Mouse (Mus musculus) telencephalon, adult 2 months (tissue): ENCODE results near the gene Chchd10.
"Not testable (repeated sequence)": the region's sequence is repeated elsewhere in the genome, so short reads cannot be mapped to it uniquely, and the experiment has no call there.

Experiments used
- DNase-seq: peaks from one replicate; pipeline ENCODE4 v3.0.0-alpha.2; 2011; ENCODE audit warnings: low read depth, low spot score

The Chchd10 gene

GRCm38 (mm10) chr10:75932891-75933290 lies at the start of gene Chchd10:
TSS of gene Chchd10 (plus strand) at chr10:75933130.
- no peak for DNase-seq

- DNase-seq = peak; percentile 76
Measured at GRCm38 (mm10) chr10:75883232-75883552, 49.7 kb upstream of the Chchd10 start.

- DNase-seq = no peak
Measured at GRCm38 (mm10) chr10:75884742-75885141, 48.2 kb upstream of the Chchd10 start.

DNA sequence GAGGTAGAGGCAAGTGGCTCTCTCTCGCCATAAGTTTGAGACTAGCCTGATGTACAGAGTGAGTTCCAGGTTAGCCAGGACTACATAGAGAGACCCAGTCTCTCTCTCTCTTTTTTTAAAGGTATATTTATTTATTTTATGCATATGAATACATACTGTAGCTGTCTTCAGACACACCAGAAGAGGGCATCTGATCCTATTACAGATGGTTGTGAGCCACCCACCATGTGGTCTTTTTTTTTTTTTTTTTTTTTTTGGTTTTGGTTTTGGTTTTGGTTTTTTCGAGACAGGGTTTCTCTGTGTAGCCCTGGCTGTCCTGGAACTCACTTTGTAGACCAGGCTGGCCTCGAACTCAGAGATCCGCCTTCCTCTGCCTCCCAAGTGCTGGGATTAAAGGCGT lies 45.4 kb upstream of the Chchd10 start:
- not testable (repeated sequence) for DNase-seq

GRCm38 (mm10) chr10:75889406-75890153 lies 43.4 kb upstream of the Chchd10 start:
- DNase-seq = no peak

- DNase-seq = peak; percentile 97
Measured at GRCm38 (mm10) chr10:75893089-75893750, 39.7 kb upstream of the Chchd10 start, which contains the start of gene Derl3. TSS of gene Derl3 (plus strand) at chr10:75893413.

GRCm38 (mm10) chr10:75894601-75895000 lies 38.3 kb upstream of the Chchd10 start:
- DNase-seq = no peak

DNA sequence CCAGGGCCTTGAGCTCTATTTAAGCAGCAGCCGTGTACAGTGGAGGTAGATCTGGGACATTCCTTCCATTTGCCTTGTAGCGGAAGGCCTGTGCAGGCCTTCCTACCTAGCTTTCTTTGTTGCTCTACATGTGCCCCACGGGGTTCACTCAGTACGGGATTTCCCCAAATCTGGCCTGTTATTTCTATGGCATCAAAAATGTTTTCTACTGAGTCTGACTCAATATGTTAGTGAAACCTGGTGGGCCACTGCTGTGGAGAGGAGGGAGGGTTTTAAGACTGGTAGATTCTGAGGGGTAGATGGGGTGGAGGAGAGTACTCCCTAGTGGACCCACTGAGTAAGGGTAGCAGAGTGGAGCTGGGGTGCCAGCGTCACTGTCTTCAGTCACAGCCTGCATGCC lies 37.2 kb upstream of the Chchd10 start:
- DNase-seq = no peak

DNA sequence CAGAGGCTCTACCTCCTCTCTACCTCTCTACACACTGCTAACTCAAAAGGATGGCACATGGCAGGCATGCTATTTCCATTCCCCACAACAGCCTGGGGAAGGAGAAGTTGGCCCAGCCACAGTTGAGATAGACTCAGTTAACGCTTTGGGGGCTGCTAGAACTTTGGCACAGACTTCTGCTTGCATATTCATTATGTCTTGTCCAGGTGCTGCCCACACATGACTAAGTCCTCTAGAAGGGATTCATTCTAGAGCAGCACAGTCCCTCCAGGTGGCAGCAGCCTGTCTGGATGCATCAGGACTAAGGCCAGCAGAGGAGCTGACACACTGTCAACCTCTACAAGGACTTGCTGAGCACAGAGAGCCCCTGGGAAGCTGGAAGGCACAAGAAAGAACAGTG lies 36.7 kb upstream of the Chchd10 start:
- peak; percentile 63 for DNase-seq

DNA sequence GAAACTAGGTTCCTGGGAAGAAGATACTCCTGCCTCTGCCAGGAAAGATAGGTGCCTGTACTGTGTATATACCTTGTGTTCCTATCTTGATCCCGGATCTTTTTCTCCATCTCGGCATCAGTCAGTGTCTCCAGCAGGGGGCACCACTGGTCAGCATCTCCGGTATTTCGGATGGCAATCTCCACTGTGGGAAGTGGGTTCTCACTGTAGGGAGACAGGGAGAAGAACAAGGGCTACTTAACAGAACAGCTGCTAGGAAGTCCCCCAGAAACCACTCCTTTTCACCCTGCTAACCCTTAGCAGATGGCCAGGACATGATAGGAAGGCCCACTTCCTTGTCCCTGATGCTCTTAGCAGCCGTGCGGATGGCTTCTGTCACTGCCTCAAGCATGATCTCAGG lies 35.6 kb upstream of the Chchd10 start:
- DNase-seq = no peak

- no peak for DNase-seq
Measured at GRCm38 (mm10) chr10:75898039-75898564, 34.8 kb upstream of the Chchd10 start.

DNA sequence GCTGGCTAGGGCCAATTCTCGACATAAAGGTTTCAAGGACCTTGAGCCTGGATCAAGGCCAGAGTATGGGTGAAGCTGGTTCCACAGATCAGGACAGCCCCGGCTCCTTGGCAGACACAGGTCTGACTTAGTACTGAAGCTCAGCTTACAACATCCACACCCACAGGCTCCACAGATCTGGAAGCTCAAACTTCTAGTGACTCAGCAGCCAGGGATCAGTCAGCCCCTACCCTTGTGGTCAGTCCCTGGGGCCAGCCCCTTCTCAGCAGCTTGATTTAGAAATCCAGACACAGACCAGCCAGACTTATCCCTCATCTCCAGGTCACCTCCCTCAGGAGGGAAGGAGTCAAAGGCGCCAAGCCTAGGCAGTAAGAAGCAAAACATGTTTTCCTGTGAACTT lies 34.1 kb upstream of the Chchd10 start:
- no peak for DNase-seq

- DNase-seq = no peak
Measured at GRCm38 (mm10) chr10:75904391-75904790, 28.5 kb upstream of the Chchd10 start.

DNA sequence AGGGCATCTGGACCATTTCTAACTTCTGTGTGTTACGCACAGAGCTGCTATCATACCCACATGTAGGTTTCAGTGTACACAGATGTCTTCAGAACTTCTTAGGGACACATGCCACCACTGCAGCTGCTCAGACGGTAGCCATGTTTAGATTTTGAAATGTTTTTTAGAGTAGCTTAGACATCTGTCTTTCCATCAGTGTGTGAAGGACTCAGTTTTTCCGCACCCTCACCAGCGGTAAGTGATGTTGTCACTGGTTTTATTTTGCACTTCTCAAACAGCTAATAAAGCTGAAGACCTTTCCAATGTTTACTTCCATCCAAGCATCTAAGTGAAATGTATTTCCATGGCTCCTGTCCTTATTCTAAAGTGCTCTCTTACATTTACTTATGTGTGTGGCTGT lies 26.0 kb upstream of the Chchd10 start:
- no peak for DNase-seq

GRCm38 (mm10) chr10:75910698-75911097 lies 22.2 kb upstream of the Chchd10 start:
- DNase-seq = no peak

GRCm38 (mm10) chr10:75913013-75913589 lies 19.8 kb upstream of the Chchd10 start:
- DNase-seq = no peak

- no peak for DNase-seq
Measured at GRCm38 (mm10) chr10:75915557-75915956, 17.4 kb upstream of the Chchd10 start.

DNA sequence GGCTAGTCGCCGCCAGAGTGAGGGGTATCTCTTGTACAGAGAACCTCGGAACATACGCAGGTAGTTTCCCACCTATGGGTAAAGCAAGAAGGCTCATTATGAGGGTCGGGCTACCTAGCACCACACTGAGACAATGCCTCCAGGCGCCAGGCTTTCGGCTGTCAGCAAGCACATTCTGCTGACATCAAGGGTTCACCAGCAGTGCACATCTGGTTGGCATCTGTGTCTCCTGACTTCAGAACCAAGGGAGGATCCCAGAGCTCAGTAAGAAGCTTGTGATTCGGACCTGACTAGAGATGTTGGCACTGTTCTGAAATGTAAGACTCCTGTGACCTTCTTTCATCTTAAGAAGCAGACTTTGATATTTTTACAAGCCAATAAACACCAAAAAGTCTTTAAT lies 16.1 kb upstream of the Chchd10 start:
- no peak for DNase-seq

- DNase-seq = no peak
Measured at GRCm38 (mm10) chr10:75919026-75919425, 13.9 kb upstream of the Chchd10 start.

GRCm38 (mm10) chr10:75921026-75921725 lies 11.8 kb upstream of the Chchd10 start, which contains the start of gene Smarcb1:
TSS of gene Smarcb1 (minus strand) at chr10:75921617.
- peak; percentile 92 for DNase-seq

- DNase-seq = no peak
Measured at GRCm38 (mm10) chr10:75921726-75922560, 11.0 kb upstream of the Chchd10 start.
